Mouse (Mus musculus) intestine, embryonic 16.5 days (tissue): ENCODE results near the gene Ntsr2. TPM values are rescaled to one million over a fixed set of nuclear protein-coding genes. Genes with fewer than 3 reads are reported as not detected.

Experiments
- ATAC-seq: fragments of 200-750 bp; cut with Nextera tagmentation; 2 replicates; pipeline ENCODE4 v1.8.0; 2017; ENCODE audit warnings: moderate TSS enrichment, moderate library complexity
- H3K27ac ChIP-seq: fragments of 300-500 bp; sonication (generic); 2 replicates; pipeline ENCODE4 v1.5.1; 2014; ENCODE audit warnings: mild to moderate bottlenecking, low read length
- H3K27me3 ChIP-seq: fragments of 300-500 bp; sonication (generic); replicated peaks from 2 replicates; pipeline ENCODE4 v1.6.1; 2014; ENCODE audit warnings: low read length, control low read depth, mixed read lengths; ENCODE audit not compliant: control insufficient read depth, insufficient read depth
- H3K36me3 ChIP-seq: fragments of 300-500 bp; sonication (generic); 2 replicates; pipeline ENCODE4 v1.6.1; 2014; ENCODE audit warnings: low read length, control low read depth; ENCODE audit not compliant: control insufficient read depth, insufficient read depth
- H3K4me1 ChIP-seq: fragments of 300-500 bp; sonication (generic); 2 replicates; pipeline ENCODE4 v1.6.1; 2014; ENCODE audit warnings: low read length, control low read depth, mixed read lengths; ENCODE audit not compliant: control insufficient read depth, insufficient read depth
- H3K4me2 ChIP-seq: fragments of 300-500 bp; sonication (generic); 2 replicates; pipeline ENCODE4 v1.6.1; 2014; ENCODE audit warnings: low read depth, low read length, control low read depth
- H3K4me3 ChIP-seq: fragments of 300-500 bp; sonication (generic); 2 replicates; pipeline ENCODE4 v1.5.1; 2014; ENCODE audit warnings: mild to moderate bottlenecking, low read length
- H3K9ac ChIP-seq: fragments of 300-500 bp; sonication (generic); 2 replicates; pipeline ENCODE4 v1.6.1; 2014; ENCODE audit warnings: low read depth, low read length
- H3K9me3 ChIP-seq: fragments of 300-500 bp; sonication (generic); 2 replicates; pipeline ENCODE4 v1.6.1; 2016; ENCODE audit warnings: low read length, control low read depth; ENCODE audit not compliant: control insufficient read depth
- WGBS: fragments of 180-500 bp; shearing (Covaris S2); extraction: QIAGEN DNeasy Blood & Tissue Kit; methylation state at CpG from one replicate; pipeline ENCODE4 v1.1.7; 2014; 5-methylcytosine and 5-hydroxymethylcytosine counted together
- polyA plus RNA-seq: library from polyadenylated mRNA; unstranded; fragments of >200 nt; fragmentation: Nextera tagmentation; extraction: Ambion mirVana; gene quantifications from 2 replicates; pipeline ENCODE4 v1.2.1, GENCODE M21; 2015

Ntsr2 gene
- polyA plus RNA-seq, 1 experiment from 2014 or later: not detected

GRCm38 (mm10) chr12:16644698-16645097, 8.5 kb upstream of the Ntsr2 start:
- 64% methylated on average over 8 of the region's 8 CpGs for WGBS
- Histone ChIP-seq H3K9ac (no peak overlapping the region), H3K4me3 (no peak overlapping the region), H3K4me1 (no peaks in the 10 kb centered on the region), H3K9me3 (no peaks in the 10 kb centered on the region), H3K4me2 (no peak overlapping the region), H3K27ac (no peak overlapping the region), H3K27me3 (no peaks in the 10 kb centered on the region), H3K36me3 (no peaks in the 10 kb centered on the region)
- no peak for ATAC-seq

GRCm38 (mm10) chr12:16646780-16647409, 6.3 kb upstream of the Ntsr2 start:
- 58% methylated on average over 9 of the region's 9 CpGs for WGBS
- no peak for ATAC-seq
- no peak overlapping the region for H3K27ac ChIP-seq

GRCm38 (mm10) chr12:16648273-16648672, 4.9 kb upstream of the Ntsr2 start:
- WGBS: 85% methylated on average over 6 of the region's 6 CpGs

More at GRCm38 (mm10) chr12:16646780-16647409, 6.3 kb upstream of the Ntsr2 start:
- Histone ChIP-seq H3K27me3 (no peaks in the 10 kb centered on the region), H3K9me3 (no peaks in the 10 kb centered on the region), H3K4me2 (no peak overlapping the region), H3K9ac (no peak overlapping the region), H3K4me3 (no peak overlapping the region), H3K4me1 (no peaks in the 10 kb centered on the region), H3K36me3 (no peaks in the 10 kb centered on the region)

GRCm38 (mm10) chr12:16649819-16650218, 3.4 kb upstream of the Ntsr2 start:
- Histone ChIP-seq H3K27ac (no peak overlapping the region), H3K4me3 (no peak overlapping the region), H3K4me2 (no peak overlapping the region), H3K9ac (no peak overlapping the region), H3K9me3 (no peaks in the 10 kb centered on the region), H3K36me3 (no peaks in the 10 kb centered on the region), H3K4me1 (peaks cover 8% of the 10 kb centered on the region), H3K27me3 (peaks cover 17% of the 10 kb centered on the region)
- no peak for ATAC-seq
- WGBS: 85% methylated on average over 6 of the region's 6 CpGs

More at GRCm38 (mm10) chr12:16648273-16648672, 4.9 kb upstream of the Ntsr2 start:
- Histone ChIP-seq H3K27ac (no peak overlapping the region), H3K4me3 (no peak overlapping the region), H3K4me1 (peaks cover under 1% of the 10 kb centered on the region; the same call in 1 of the 2 replicates), H3K27me3 (0 out of 2 replicates have a peak, but pooled peaks cover 3% of the 10 kb centered on the region), H3K4me2 (no peak overlapping the region), H3K36me3 (no peaks in the 10 kb centered on the region), H3K9me3 (no peaks in the 10 kb centered on the region), H3K9ac (no peak overlapping the region)
- ATAC-seq: no peak

- Histone ChIP-seq H3K27me3 (peaks cover 27% of the 10 kb centered on the region), H3K27ac (no peak overlapping the region), H3K4me2 (no peak overlapping the region), H3K9me3 (no peaks in the 10 kb centered on the region), H3K36me3 (no peaks in the 10 kb centered on the region), H3K9ac (no peak overlapping the region), H3K4me1 (peaks cover 8% of the 10 kb centered on the region), H3K4me3 (no peak overlapping the region)
- ATAC-seq: no peak
- WGBS: 75% methylated on average over 4 of the region's 4 CpGs
These were observed 2.4 kb downstream of the Ntsr2 start for GRCm38 (mm10) chr12:16655604-16656003.

- H3K36me3 ChIP-seq: no peaks in the 10 kb centered on the region
- H3K4me1 ChIP-seq: peaks cover 8% of the 10 kb centered on the region
- 70% methylated on average over 5 of the region's 5 CpGs for WGBS
- ATAC-seq: no peak
- no peaks in the 10 kb centered on the region for H3K9me3 ChIP-seq
- no peak overlapping the region for H3K4me3 ChIP-seq
- H3K27ac ChIP-seq: no peak overlapping the region
- H3K27me3 ChIP-seq: peaks cover 27% of the 10 kb centered on the region
- no peak overlapping the region for H3K4me2 ChIP-seq
- no peak overlapping the region for H3K9ac ChIP-seq
These were observed 4.0 kb downstream of the Ntsr2 start for GRCm38 (mm10) chr12:16656906-16657875.

GRCm38 (mm10) chr12:16661459-16661858, 8.3 kb downstream of the Ntsr2 start:
- WGBS: 85% methylated on average over 10 of the region's 10 CpGs
- H3K9ac ChIP-seq: no peak overlapping the region
- no peak overlapping the region for H3K4me3 ChIP-seq
- no peaks in the 10 kb centered on the region for H3K9me3 ChIP-seq
- no peak overlapping the region for H3K4me2 ChIP-seq
- no peaks in the 10 kb centered on the region for H3K36me3 ChIP-seq
- H3K27ac ChIP-seq: no peak overlapping the region
- H3K4me1 ChIP-seq: peaks cover 4% of the 10 kb centered on the region; the same call in 1 of the 2 replicates
- ATAC-seq: no peak
- H3K27me3 ChIP-seq: no peaks in the 10 kb centered on the region

- Histone ChIP-seq H3K4me3 (no peak overlapping the region), H3K27me3 (no peaks in the 10 kb centered on the region), H3K4me1 (peaks cover 4% of the 10 kb centered on the region; the same call in 1 of the 2 replicates), H3K9ac (no peak overlapping the region), H3K4me2 (no peak overlapping the region), H3K36me3 (no peaks in the 10 kb centered on the region), H3K9me3 (no peaks in the 10 kb centered on the region), H3K27ac (no peak overlapping the region)
- no peak for ATAC-seq
- WGBS: 43% methylated on average over 2 of the region's 2 CpGs
These were observed 8.8 kb downstream of the Ntsr2 start for GRCm38 (mm10) chr12:16661936-16662335.

- Histone ChIP-seq H3K4me2 (no peak overlapping the region), H3K36me3 (no peaks in the 10 kb centered on the region), H3K9ac (no peak overlapping the region), H3K27me3 (no peaks in the 10 kb centered on the region), H3K9me3 (no peaks in the 10 kb centered on the region), H3K4me3 (no peak overlapping the region), H3K27ac (peak overlapping the region; percentile 30; the same call in 1 of the 2 replicates), H3K4me1 (peaks cover 4% of the 10 kb centered on the region; the same call in 1 of the 2 replicates)
- WGBS: 53% methylated on average over 6 of the region's 6 CpGs
- 0 out of 2 replicates have a peak, but pooled peaks have one; percentile 27 for ATAC-seq
These were observed 9.9 kb downstream of the Ntsr2 start for GRCm38 (mm10) chr12:16662955-16663585.
